Mouse (Mus musculus): ENCODE data around the gene Spc24. TPM values are rescaled to one million over a fixed set of nuclear protein-coding genes. Genes with fewer than 3 reads are reported as not detected.

The Spc24 gene
- total RNA-seq, 2 experiments from 2014 or later = 2.3 to 3.9 TPM

GRCm38 (mm10) chr9:21749382-21750118 is 10.6 kb downstream of the Spc24 start:
- no peak for DNase-seq

- peak in 1 of 2 experiments; percentile 19 for DNase-seq
These were observed 11.6 kb downstream of the Spc24 start for GRCm38 (mm10) chr9:21748491-21748890.

- DNase-seq = peak; percentile 78 to 82
These were observed 12.1 kb downstream of the Spc24 start for GRCm38 (mm10) chr9:21748033-21748432.

- DNase-seq = no peak
These were observed 12.8 kb downstream of the Spc24 start for GRCm38 (mm10) chr9:21747238-21747774.

GRCm38 (mm10) chr9:21741514-21741913 is 18.6 kb downstream of the Spc24 start:
- DNase-seq = no peak

GRCm38 (mm10) chr9:21740427-21740826 is 19.7 kb downstream of the Spc24 start:
- no peak for DNase-seq

- DNase-seq = no peak
These were observed 21.3 kb downstream of the Spc24 start for GRCm38 (mm10) chr9:21738776-21739175.

- no peak for DNase-seq
These were observed 22.9 kb downstream of the Spc24 start for GRCm38 (mm10) chr9:21737188-21737587.

- no peak for DNase-seq
These were observed 23.5 kb downstream of the Spc24 start for GRCm38 (mm10) chr9:21736580-21736979.

- peak; percentile 34 to 44 for DNase-seq
These were observed 25.0 kb downstream of the Spc24 start for GRCm38 (mm10) chr9:21735126-21735525.

GRCm38 (mm10) chr9:21733989-21734388 is 26.1 kb downstream of the Spc24 start:
- DNase-seq = no peak

- DNase-seq = no peak
These were observed 26.7 kb downstream of the Spc24 start for GRCm38 (mm10) chr9:21733446-21733845.

- no peak for DNase-seq
These were observed 27.8 kb downstream of the Spc24 start for GRCm38 (mm10) chr9:21732288-21732687.

GRCm38 (mm10) chr9:21729264-21729663 is 30.8 kb downstream of the Spc24 start:
- DNase-seq = peak; percentile 65 to 75

- DNase-seq = peak; percentile 32 to 58
These were observed 31.8 kb downstream of the Spc24 start for GRCm38 (mm10) chr9:21728261-21728832.

GRCm38 (mm10) chr9:21726218-21726975 is 33.7 kb downstream of the Spc24 start:
- DNase-seq = no peak

GRCm38 (mm10) chr9:21725224-21726121 is 34.6 kb downstream of the Spc24 start:
- DNase-seq = no peak

GRCm38 (mm10) chr9:21724147-21724536 is 36.0 kb downstream of the Spc24 start:
- DNase-seq = peak; percentile 97

GRCm38 (mm10) chr9:21723377-21724146 is 36.5 kb downstream of the Spc24 start, which contains the start of gene Ldlr:
TSS of gene Ldlr (plus strand) at chr9:21723483.
- peak; percentile 92 for DNase-seq

- peak in 1 of 2 experiments; percentile 40 for DNase-seq
These were observed 39.1 kb downstream of the Spc24 start for GRCm38 (mm10) chr9:21721036-21721435.

GRCm38 (mm10) chr9:21717015-21717414 is 43.1 kb downstream of the Spc24 start:
- DNase-seq = no peak
